Mouse (Mus musculus) 416B (cell line): ENCODE measurements at regions not wholly inside any gene's neighbourhood (a gene's known extent, or its start where the extent isn't known, plus 50 kb on each side); places are given as distances from the start of the nearest gene placed in this dataset.
A peak's percentile ranks its signal among the peaks of the same experiment; 100 is the strongest.

Experiments
- DNase-seq: peaks from one replicate; pipeline ENCODE4 v3.0.0; 2011; ENCODE audit warnings: low read depth

- no peak for DNase-seq
These were observed 107.5 kb downstream of the Gm45692 start for GRCm38 (mm10) chr8:26226612-26227528.

GRCm38 (mm10) chr8:26227529-26227895 is 108.2 kb downstream of the Gm45692 start:
- no peak for DNase-seq

GRCm38 (mm10) chr8:26229548-26229947 is 110.2 kb downstream of the Gm45692 start:
- no peak for DNase-seq

GRCm38 (mm10) chr8:26239075-26239474 is 119.7 kb downstream of the Gm45692 start:
- DNase-seq: no peak

- DNase-seq: peak; percentile 86
These were observed 120.3 kb downstream of the Gm45692 start for GRCm38 (mm10) chr8:26239604-26240003.

- no peak for DNase-seq
These were observed 124.4 kb downstream of the Gm45692 start for GRCm38 (mm10) chr8:26243743-26244142.

- DNase-seq: no peak
These were observed 125.0 kb downstream of the Gm45692 start for GRCm38 (mm10) chr8:26244308-26244707.

- DNase-seq: no peak
These were observed 135.9 kb downstream of the Gm45692 start for GRCm38 (mm10) chr8:26255191-26255669.

- DNase-seq: no peak
These were observed 141.0 kb downstream of the Gm45692 start for GRCm38 (mm10) chr8:26260294-26260693.

- no peak for DNase-seq
These were observed 143.2 kb downstream of the Gm45692 start for GRCm38 (mm10) chr8:26262536-26262935.

- DNase-seq: no peak
These were observed 145.6 kb downstream of the Gm45692 start for GRCm38 (mm10) chr8:26264869-26265321.

GRCm38 (mm10) chr8:26265366-26265765 is 146.0 kb downstream of the Gm45692 start:
- DNase-seq: no peak

- no peak for DNase-seq
These were observed 147.1 kb downstream of the Gm45692 start for GRCm38 (mm10) chr8:26266384-26266783.

GRCm38 (mm10) chr8:26267569-26267968 is 148.2 kb downstream of the Gm45692 start:
- DNase-seq: no peak

GRCm38 (mm10) chr8:26268751-26269415 is 149.5 kb downstream of the Gm45692 start:
- DNase-seq: no peak

- DNase-seq: peak; percentile 52
These were observed 152.8 kb downstream of the Gm45692 start for GRCm38 (mm10) chr8:26272110-26272509.

- no peak for DNase-seq
These were observed 153.5 kb downstream of the Gm45692 start for GRCm38 (mm10) chr8:26272675-26273414.

GRCm38 (mm10) chr8:26273415-26273760 is 154.1 kb downstream of the Gm45692 start:
- no peak for DNase-seq

GRCm38 (mm10) chr8:26273792-26274191 is 154.5 kb downstream of the Gm45692 start:
- no peak for DNase-seq

- no peak for DNase-seq
These were observed 155.1 kb downstream of the Gm45692 start for GRCm38 (mm10) chr8:26274481-26274880.

- DNase-seq: no peak
These were observed 163.0 kb downstream of the Gm45692 start for GRCm38 (mm10) chr8:26282156-26282935.

GRCm38 (mm10) chr8:26283957-26284356 is 164.6 kb downstream of the Gm45692 start:
- no peak for DNase-seq
